Mouse (Mus musculus) CH12.LX (cell line): Measurements from ENCODE around the gene Akap2.

Source experiments
- CHD1 ChIP-seq: IDR thresholded peaks from 2 replicates; pipeline ENCODE4 v1.6.1; 2012; ENCODE audit warnings: low read depth, low read length, improper control_type of control experiment, inconsistent platforms
- CTCF ChIP-seq, 2 experiments: IDR thresholded peaks in 1 of 2; conservative IDR thresholded peaks in 1 of 2; 2 replicates each; pipeline ENCODE4 v1.5.1; 2011 to 2012; ENCODE audit warnings: low read depth in 2 of 2, low read length in 2 of 2, improper control_type of control experiment in 1 of 2, inconsistent platforms in 1 of 2, mild to moderate bottlenecking in 1 of 2, moderate library complexity in 1 of 2
- EP300 ChIP-seq: IDR thresholded peaks from 2 replicates; pipeline ENCODE4 v1.6.1; 2011; ENCODE audit warnings: low read length, improper control_type of control experiment
- ETS1 ChIP-seq: conservative IDR thresholded peaks from 2 replicates; pipeline ENCODE4 v1.6.1; 2012; ENCODE audit warnings: low read depth, mild to moderate bottlenecking, inconsistent platforms, low read length, improper control_type of control experiment, moderate library complexity
- JUND ChIP-seq: conservative IDR thresholded peaks from 2 replicates; pipeline ENCODE4 v1.6.1; 2011; ENCODE audit warnings: low read depth, low read length, improper control_type of control experiment
- POLR2A ChIP-seq: IDR thresholded peaks from 2 replicates; pipeline ENCODE4 v1.6.1; 2011; ENCODE audit warnings: low read depth, mild to moderate bottlenecking, improper control_type of control experiment, low read length
- POLR2AphosphoS2 ChIP-seq: IDR thresholded peaks from 2 replicates; pipeline ENCODE4 v1.6.1; 2011; ENCODE audit warnings: low read depth, low read length, improper control_type of control experiment
- USF1 ChIP-seq: IDR thresholded peaks from 2 replicates; pipeline ENCODE4 v1.6.1; 2014; ENCODE audit warnings: low read depth, mild to moderate bottlenecking, inconsistent platforms, low read length, improper control_type of control experiment
- USF2 ChIP-seq: conservative IDR thresholded peaks from 2 replicates; pipeline ENCODE4 v1.6.1; 2011; ENCODE audit warnings: low read depth, low read length, improper control_type of control experiment
- ZNF384 ChIP-seq: IDR thresholded peaks from 2 replicates; pipeline ENCODE4 v1.6.1; 2012; ENCODE audit warnings: low read depth, low read length, improper control_type of control experiment, inconsistent platforms

DNA sequence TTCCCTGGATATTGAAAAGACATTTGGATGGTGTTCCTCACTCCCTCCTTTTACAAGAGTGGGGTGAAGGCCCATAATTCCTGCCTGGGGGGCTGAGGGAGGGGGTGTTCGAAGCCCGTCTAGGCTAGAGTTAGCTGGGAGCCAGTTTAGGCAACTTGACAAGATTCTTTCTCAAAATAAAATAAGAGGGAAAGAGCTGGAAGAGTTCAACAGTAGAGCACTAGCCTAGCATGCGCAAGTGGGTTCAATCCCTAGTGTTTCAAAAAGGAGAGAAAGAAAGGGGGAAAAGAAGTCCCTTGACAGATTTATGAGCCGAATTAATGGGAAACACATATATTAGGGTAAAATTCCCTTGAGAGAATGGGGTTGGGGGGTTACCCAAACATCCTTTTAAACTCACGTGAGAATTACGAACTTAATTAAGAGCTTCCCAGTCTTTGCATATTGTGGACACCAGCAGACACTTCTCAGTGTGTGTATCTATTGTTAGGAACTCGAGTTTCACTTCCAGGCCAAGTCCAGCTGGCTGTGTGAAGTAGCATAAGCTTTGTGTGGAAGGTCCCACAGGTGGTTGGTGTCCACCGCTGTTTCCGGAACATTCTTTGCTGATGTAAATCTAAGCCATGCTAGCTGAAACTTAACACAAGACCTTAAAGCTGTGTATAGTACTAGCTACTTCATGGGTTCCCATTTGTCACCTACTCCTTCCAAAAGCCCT lies 145.0 kb downstream of the Akap2 start:
- TF ChIP-seq CTCF (conservative IDR thresholded peaks at IDR 0.05 in 1 of 2, IDR thresholded peaks at IDR 0.05 in 1 of 2; ENCODE audit: low read depth in 2 of 2, low read length in 2 of 2) = no peak
- TF ChIP-seq USF1 = no peak
- peak; percentile 93 for TF ChIP-seq EP300
- no peak for TF ChIP-seq CHD1
- TF ChIP-seq ETS1 = peak; percentile 97
- no peak for TF ChIP-seq ZNF384
- no peak for TF ChIP-seq POLR2AphosphoS2
- peak; percentile 43; the same call in 1 of the 2 replicates for TF ChIP-seq JUND
- no peak for TF ChIP-seq POLR2A
- TF ChIP-seq USF2 = no peak
